Comparison of ENCODE assay signal across 1 mouse cellular context in the genomic region with DNA sequence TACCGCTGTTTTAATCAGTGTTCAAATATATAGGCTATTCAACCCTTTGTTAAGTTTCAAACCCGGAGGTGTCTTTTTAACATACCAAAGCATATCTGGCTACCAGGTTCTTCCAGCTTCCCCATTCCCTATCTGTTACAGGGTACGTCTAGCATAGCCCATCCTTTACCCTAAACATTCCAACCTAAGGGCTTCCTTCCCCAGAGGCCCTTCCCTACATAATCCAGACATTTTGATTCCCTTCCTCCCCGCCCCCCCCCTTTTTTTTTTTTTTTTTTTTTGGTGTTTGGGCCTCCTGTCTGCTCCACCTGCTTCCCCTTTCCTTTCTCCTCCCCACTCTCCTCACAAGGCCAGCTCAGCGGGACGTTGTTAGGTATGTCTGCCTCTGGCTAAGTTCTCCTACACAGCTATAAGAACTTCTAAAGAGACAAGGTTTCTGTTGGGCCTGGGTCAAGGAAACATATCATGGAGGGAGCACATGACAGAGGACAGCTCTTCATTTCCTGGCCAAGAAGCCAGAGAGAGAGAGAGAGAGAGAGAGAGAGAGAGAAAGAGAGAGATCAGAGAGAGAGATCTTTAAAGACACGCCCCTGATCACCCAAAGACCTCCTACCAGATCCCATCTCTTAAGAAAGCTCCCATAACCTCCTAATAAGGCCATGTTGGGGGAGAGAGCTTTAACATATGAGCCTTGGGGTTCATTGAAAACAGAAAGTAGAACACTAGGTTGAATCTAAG.
TF ChIP-seq lines count a peak whose summit lies in the region.

No protein-coding gene starts in this region.

TF ChIP-seq in MEL, 35 proteins besides CTCF, POLR2A, EP300 and RAD21:
- TF ChIP-seq USF1 (IDR thresholded peaks at IDR 0.05; ENCODE audit: low read depth, low read length), result peak; percentile 40; the same call in 1 of the 2 replicates
- TF ChIP-seq UBTF (IDR thresholded peaks at IDR 0.05; ENCODE audit: borderline replicate concordance, insufficient read depth, low read depth, low read length), result no peak
- TF ChIP-seq ZMIZ1 (IDR thresholded peaks at IDR 0.05; ENCODE audit: low read depth, low read length), result 0 out of 2 replicates have a peak, but pooled peaks have one; percentile 27
- TF ChIP-seq MAZ (IDR thresholded peaks at IDR 0.05; ENCODE audit: low read depth, low read length), result no peak; the same call in none of the 2 replicates
- TF ChIP-seq CHD1 (IDR thresholded peaks at IDR 0.05; ENCODE audit: low read depth, low read length), result no peak
- no peak; the same call in 1 of the 2 replicates for TF ChIP-seq TBP (IDR thresholded peaks at IDR 0.05; ENCODE audit: low read depth, low read length)
- TF ChIP-seq JUND (IDR thresholded peaks at IDR 0.05; ENCODE audit: low read depth, low read length), result peak; percentile 94
- TF ChIP-seq MYC (IDR thresholded peaks at IDR 0.05; ENCODE audit: low read depth, low read length), result no peak
- TF ChIP-seq GABPA (IDR thresholded peaks at IDR 0.05; ENCODE audit: low read depth, low read length), result no peak
- no peak for TF ChIP-seq USF2 (IDR thresholded peaks at IDR 0.05; ENCODE audit: borderline replicate concordance in 1 of 2, insufficient read depth in 1 of 2, low read depth in 1 of 2, low read length in 2 of 2)
- TF ChIP-seq BHLHE40 (IDR thresholded peaks at IDR 0.05; ENCODE audit: borderline replicate concordance, low read depth, low read length), result no peak
- TF ChIP-seq TCF12 (IDR thresholded peaks at IDR 0.05; ENCODE audit: low read depth, low read length), result no peak
- no peak for TF ChIP-seq TAL1 (IDR thresholded peaks at IDR 0.05; ENCODE audit: low read length)
- peak; percentile 73 for TF ChIP-seq SIN3A (IDR thresholded peaks at IDR 0.05; ENCODE audit: low read length)
- 0 out of 2 replicates have a peak, but pooled peaks have one; percentile 27 for TF ChIP-seq MAFK (IDR thresholded peaks at IDR 0.05; ENCODE audit: borderline replicate concordance, low read depth, low read length)
- peak; percentile 33; the same call in 1 of the 2 replicates for TF ChIP-seq GATA1 (IDR thresholded peaks at IDR 0.05; ENCODE audit: low read depth, low read length)
- TF ChIP-seq MEF2A (IDR thresholded peaks at IDR 0.05; ENCODE audit: extremely low read depth, insufficient replicate concordance, low read depth, low read length, poor library complexity, severe bottlenecking), result no peak
- no peak for TF ChIP-seq SMC3 (IDR thresholded peaks at IDR 0.05; ENCODE audit: low read depth, low read length)
- peak; percentile 33; the same call in 1 of the 2 replicates for TF ChIP-seq MAX (IDR thresholded peaks at IDR 0.05; ENCODE audit: low read length)
- TF ChIP-seq MXI1 (IDR thresholded peaks at IDR 0.05; ENCODE audit: low read depth, low read length), result no peak
- TF ChIP-seq POLR2AphosphoS5 (IDR thresholded peaks at IDR 0.05; ENCODE audit: borderline replicate concordance, low read depth, low read length), result no peak
- peak; percentile 90 for TF ChIP-seq ZNF384 (IDR thresholded peaks at IDR 0.05; ENCODE audit: low read depth, low read length)
- TF ChIP-seq ETS1 (IDR thresholded peaks at IDR 0.05; ENCODE audit: low read depth, low read length), result no peak
- TF ChIP-seq RCOR1 (IDR thresholded peaks at IDR 0.05; ENCODE audit: low read depth, low read length), result no peak
- TF ChIP-seq MYB (IDR thresholded peaks at IDR 0.05; ENCODE audit: low read depth, low read length), result no peak
- TF ChIP-seq HCFC1 (IDR thresholded peaks at IDR 0.05; ENCODE audit: low read depth, low read length), result peak; percentile 43; the same call in 1 of the 2 replicates
- no peak for TF ChIP-seq E2F4 (IDR thresholded peaks at IDR 0.05; ENCODE audit: borderline replicate concordance, low read depth, low read length)
- peak; percentile 51; the same call in 1 of the 2 replicates for TF ChIP-seq POLR2AphosphoS2 (IDR thresholded peaks at IDR 0.05; ENCODE audit: low read length)
- no peak for TF ChIP-seq ZC3H11A (IDR thresholded peaks at IDR 0.05; ENCODE audit: low read depth, low read length)
- TF ChIP-seq NRF1 (IDR thresholded peaks at IDR 0.05; ENCODE audit: insufficient read depth, low read depth, low read length, poor library complexity, severe bottlenecking), result no peak
- TF ChIP-seq NELFE (IDR thresholded peaks at IDR 0.05; ENCODE audit: low read depth, low read length), result peak; percentile 48
- no peak; the same call in 1 of the 2 replicates for TF ChIP-seq CHD2 (IDR thresholded peaks at IDR 0.05; ENCODE audit: low read length)
- TF ChIP-seq KAT2A (conservative IDR thresholded peaks at IDR 0.05; ENCODE audit: low read depth, low read length), result no peak
- no peak for TF ChIP-seq ELF1 (IDR thresholded peaks at IDR 0.05; ENCODE audit: low read depth, low read length)
- TF ChIP-seq ZKSCAN1 (IDR thresholded peaks at IDR 0.05; ENCODE audit: low read depth, low read length), result no peak
